Mouse (Mus musculus): Measurements from ENCODE around the gene Palm3. TPM values are rescaled to one million over a fixed set of nuclear protein-coding genes. Genes with fewer than 3 reads are reported as not detected.
A peak's percentile ranks its signal among the peaks of the same experiment; 100 is the strongest.
"Not testable (repeated sequence)": the region's sequence is repeated elsewhere in the genome, so short reads cannot be mapped to it uniquely, and the experiment has no call there.

The Palm3 gene
- polyA plus RNA-seq, 1 experiment from 2014 or later = 6.5 TPM

DNA sequence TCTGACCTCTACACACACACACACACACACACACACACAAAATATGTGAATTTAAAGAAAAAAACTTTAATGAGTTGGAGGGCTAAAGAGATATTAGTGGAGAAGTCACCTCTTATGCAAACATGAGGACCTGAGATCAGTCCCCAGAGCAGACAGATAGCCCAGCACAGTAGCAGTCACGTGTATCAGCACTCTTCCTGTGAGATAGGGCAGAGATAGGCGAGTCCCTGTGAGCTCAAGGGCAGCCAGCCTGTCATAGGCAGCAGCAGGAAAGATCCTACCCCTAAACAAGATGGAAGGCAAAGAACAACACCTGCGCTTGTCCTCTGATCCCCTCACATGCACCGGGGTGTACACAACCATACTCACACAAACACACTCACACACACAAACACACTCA lies 38.8 kb upstream of the Palm3 start:
- Histone ChIP-seq H3K27ac (no peak overlapping the region), H3K4me1 (peaks cover 11% of the 10 kb centered on the region), H3K27me3 (ENCODE audit: low read depth, poor library complexity, severe bottlenecking) (no peaks in the 10 kb centered on the region), H3K4me3 (no peak overlapping the region), H3K36me3 (peaks cover 92% of the 10 kb centered on the region), H3K9me3 (replicated peaks) (no peaks in the 10 kb centered on the region)
- no peak for DNase-seq (ENCODE audit: low spot score)
- WGBS = 90% methylated on average over 4 of the region's 4 CpGs

DNA sequence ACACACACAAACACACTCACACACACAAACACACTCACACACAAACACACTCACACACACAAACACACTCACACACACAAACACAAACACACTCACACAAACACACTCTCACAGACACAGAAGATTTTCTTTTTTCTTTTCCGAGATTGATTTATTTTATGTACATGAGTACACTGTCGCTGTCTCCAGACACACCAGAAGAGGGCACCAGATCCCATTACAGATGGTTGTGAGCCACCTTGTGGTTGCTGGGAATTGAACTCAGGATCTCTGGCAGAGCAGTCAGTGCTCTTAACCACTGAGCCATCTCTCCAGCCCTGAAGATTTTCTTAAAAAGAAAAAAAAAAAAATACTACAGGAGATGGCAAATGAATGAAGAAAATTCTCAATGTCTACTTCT lies 38.0 kb upstream of the Palm3 start:
- not testable (repeated sequence) for H3K9me3 ChIP-seq (replicated peaks); H3K27me3 ChIP-seq (ENCODE audit: low read depth, poor library complexity, severe bottlenecking); DNase-seq (ENCODE audit: low spot score); H3K4me1 ChIP-seq; H3K4me3 ChIP-seq; H3K27ac ChIP-seq
- peaks cover 93% of the 10 kb centered on the region for H3K36me3 ChIP-seq
- 97% methylated on average over 2 of the region's 2 CpGs for WGBS

- H3K27me3 ChIP-seq (ENCODE audit: low read depth, poor library complexity, severe bottlenecking) = no peaks in the 10 kb centered on the region
- H3K4me3 ChIP-seq = no peak overlapping the region
- no peak overlapping the region for H3K27ac ChIP-seq
- H3K36me3 ChIP-seq = peaks cover 95% of the 10 kb centered on the region
- WGBS = 86% methylated on average over 7 of the region's 7 CpGs
- H3K4me1 ChIP-seq = peaks cover 12% of the 10 kb centered on the region
- no peaks in the 10 kb centered on the region for H3K9me3 ChIP-seq (replicated peaks)
- DNase-seq (ENCODE audit: low spot score) = no peak
Measured at GRCm38 (mm10) chr8:83989243-83989642, 32.0 kb upstream of the Palm3 start.

DNA sequence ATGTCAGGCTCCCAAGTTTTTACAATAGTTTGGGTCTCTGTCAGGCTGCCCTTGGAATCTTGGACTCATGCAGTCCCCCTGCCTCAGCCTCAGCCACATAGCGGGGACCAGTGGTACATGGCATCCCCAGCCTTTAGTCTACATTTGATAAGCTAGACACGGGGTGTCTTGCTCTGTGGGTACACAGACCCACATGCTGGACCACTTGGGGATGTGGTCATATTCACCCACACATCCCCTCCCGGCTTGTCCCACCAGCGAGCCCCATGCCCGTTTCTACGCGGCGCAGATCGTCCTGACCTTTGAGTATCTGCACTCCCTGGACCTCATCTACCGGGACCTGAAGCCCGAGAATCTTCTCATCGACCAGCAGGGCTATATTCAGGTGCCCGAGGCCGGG lies 31.1 kb upstream of the Palm3 start:
- Histone ChIP-seq H3K4me3 (no peak overlapping the region), H3K27me3 (ENCODE audit: low read depth, poor library complexity, severe bottlenecking) (no peaks in the 10 kb centered on the region), H3K36me3 (peaks cover 95% of the 10 kb centered on the region), H3K9me3 (replicated peaks) (no peaks in the 10 kb centered on the region), H3K4me1 (peaks cover 13% of the 10 kb centered on the region), H3K27ac (no peak overlapping the region)
- 92% methylated on average over 14 of the region's 14 CpGs for WGBS
- no peak for DNase-seq (ENCODE audit: low spot score)

GRCm38 (mm10) chr8:83992488-83992887 lies 28.8 kb upstream of the Palm3 start:
- H3K27me3 ChIP-seq (ENCODE audit: low read depth, poor library complexity, severe bottlenecking) = no peaks in the 10 kb centered on the region
- DNase-seq (ENCODE audit: low spot score) = no peak
- H3K4me3 ChIP-seq = no peak overlapping the region
- peaks cover 29% of the 10 kb centered on the region for H3K4me1 ChIP-seq
- no peaks in the 10 kb centered on the region for H3K9me3 ChIP-seq (replicated peaks)
- no peak overlapping the region for H3K27ac ChIP-seq
- peaks cover 74% of the 10 kb centered on the region for H3K36me3 ChIP-seq
- whole genome bisulfite sequencing = 83% methylated on average over 2 of the region's 2 CpGs

DNA sequence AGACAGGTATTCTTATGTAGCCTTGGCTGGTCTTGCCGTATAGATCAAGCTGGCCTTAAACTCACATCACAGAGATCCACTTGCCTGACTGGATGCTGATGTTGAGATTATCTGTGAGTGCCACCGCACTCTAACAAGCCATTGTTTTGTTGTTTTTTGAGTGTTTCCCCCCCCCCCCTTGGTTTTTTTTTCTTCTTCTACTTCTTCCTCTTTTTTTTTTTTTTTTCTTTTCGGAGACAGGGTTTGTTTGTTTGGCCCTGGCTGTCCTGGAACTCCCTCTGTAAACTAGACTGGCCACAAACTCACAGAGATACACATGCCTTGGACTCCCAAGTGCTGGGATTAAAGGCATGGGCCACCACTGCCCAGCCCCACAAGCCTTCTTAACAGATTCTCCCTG lies 27.2 kb upstream of the Palm3 start:
- H3K36me3 ChIP-seq = peaks cover 59% of the 10 kb centered on the region
- DNase-seq (ENCODE audit: low spot score) = no peak
- no peaks in the 10 kb centered on the region for H3K9me3 ChIP-seq (replicated peaks)
- H3K4me1 ChIP-seq = peaks cover 37% of the 10 kb centered on the region
- WGBS = 86% methylated on average over 3 of the region's 3 CpGs
- H3K27ac ChIP-seq = no peak overlapping the region
- no peak overlapping the region for H3K4me3 ChIP-seq
- no peaks in the 10 kb centered on the region for H3K27me3 ChIP-seq (ENCODE audit: low read depth, poor library complexity, severe bottlenecking)

GRCm38 (mm10) chr8:83995973-83996372 lies 25.3 kb upstream of the Palm3 start:
- Histone ChIP-seq H3K27me3 (ENCODE audit: low read depth, poor library complexity, severe bottlenecking) (peaks cover 18% of the 10 kb centered on the region), H3K4me3 (peak overlapping the region; percentile 87), H3K36me3 (peaks cover 58% of the 10 kb centered on the region), H3K27ac (peak overlapping the region; percentile 96), H3K4me1 (peaks cover 45% of the 10 kb centered on the region), H3K9me3 (replicated peaks) (no peaks in the 10 kb centered on the region)
- 14% methylated on average over 12 of the region's 12 CpGs for WGBS
- DNase-seq (ENCODE audit: low spot score) = no peak

DNA sequence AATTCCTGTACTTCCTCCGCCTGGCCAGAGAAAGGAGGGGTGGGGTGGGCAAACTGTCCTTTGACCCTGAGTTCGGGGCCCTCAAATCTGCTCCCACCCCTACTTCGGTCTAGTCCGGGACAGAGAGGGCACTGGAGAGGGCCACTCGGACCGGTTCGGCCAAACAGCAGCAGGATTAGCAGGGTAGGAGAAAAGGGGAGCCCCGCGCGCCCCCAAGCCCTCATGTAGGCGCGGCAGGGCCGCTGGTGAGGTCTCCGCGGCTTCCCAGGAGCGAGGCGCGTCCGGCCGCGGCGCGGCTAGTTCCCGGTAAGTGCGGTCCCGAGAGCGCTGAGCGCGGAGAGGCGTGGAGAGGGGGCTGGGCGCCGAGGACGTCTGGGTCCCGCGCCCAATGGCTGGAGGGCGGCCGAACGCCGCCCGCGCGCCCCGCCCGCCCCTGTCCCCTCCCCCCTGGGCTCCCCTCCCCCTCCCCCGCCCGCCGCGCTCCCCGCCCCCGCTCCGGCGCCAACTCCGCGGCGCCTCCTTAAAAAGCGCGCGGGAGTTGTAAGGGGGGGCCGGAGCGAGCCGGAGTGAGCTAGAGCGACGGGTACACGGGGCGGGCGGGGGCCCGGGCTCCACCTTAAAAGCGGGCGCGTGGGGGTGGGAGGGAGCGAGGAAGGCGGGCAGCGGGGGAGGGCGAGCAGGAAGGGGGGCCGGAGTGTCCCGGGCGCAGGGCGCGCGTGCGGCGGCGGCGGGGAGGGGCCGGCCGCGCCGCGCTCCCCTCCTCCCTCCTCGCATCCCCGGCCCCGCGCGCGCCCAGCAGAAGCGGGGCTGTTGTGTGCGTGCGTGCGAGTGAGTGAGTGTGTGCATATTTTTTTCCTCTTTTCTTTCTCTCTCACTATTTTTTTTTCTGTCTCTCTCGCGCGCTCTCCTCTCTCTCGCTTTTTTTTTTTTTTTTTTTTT lies 24.4 kb upstream of the Palm3 start:
- WGBS = under 1% methylated on average over 81 of the region's 103 CpGs

GRCm38 (mm10) chr8:83997511-83998141 lies 23.6 kb upstream of the Palm3 start, which contains the start of gene Samd1:
Gene Samd1 (plus strand): TSS chr8:83997672.
- Histone ChIP-seq H3K4me3 (peak within 1 kb of the TSS; percentile 87), H3K4me1 (peaks cover 48% of the 10 kb centered on the region), H3K27me3 (ENCODE audit: low read depth, poor library complexity, severe bottlenecking) (peaks cover 33% of the 10 kb centered on the region), H3K9me3 (replicated peaks) (no peaks in the 10 kb centered on the region), H3K36me3 (peaks cover 56% of the 10 kb centered on the region), H3K27ac (peak within 1 kb of the TSS; percentile 96)
- peak; percentile 58 for DNase-seq (ENCODE audit: low spot score)
- 12% methylated on average over 105 of the region's 112 CpGs for WGBS

More for the DNA sequence above, 24.4 kb upstream of the Palm3 start:
- DNase-seq (ENCODE audit: low spot score) = peak; percentile 91
- peaks cover 58% of the 10 kb centered on the region for H3K36me3 ChIP-seq
- no peaks in the 10 kb centered on the region for H3K9me3 ChIP-seq (replicated peaks)
- H3K27me3 ChIP-seq (ENCODE audit: low read depth, poor library complexity, severe bottlenecking) = peaks cover 27% of the 10 kb centered on the region
- peak overlapping the region; percentile 87 for H3K4me3 ChIP-seq
- peak overlapping the region; percentile 96 for H3K27ac ChIP-seq
- peaks cover 45% of the 10 kb centered on the region for H3K4me1 ChIP-seq

DNA sequence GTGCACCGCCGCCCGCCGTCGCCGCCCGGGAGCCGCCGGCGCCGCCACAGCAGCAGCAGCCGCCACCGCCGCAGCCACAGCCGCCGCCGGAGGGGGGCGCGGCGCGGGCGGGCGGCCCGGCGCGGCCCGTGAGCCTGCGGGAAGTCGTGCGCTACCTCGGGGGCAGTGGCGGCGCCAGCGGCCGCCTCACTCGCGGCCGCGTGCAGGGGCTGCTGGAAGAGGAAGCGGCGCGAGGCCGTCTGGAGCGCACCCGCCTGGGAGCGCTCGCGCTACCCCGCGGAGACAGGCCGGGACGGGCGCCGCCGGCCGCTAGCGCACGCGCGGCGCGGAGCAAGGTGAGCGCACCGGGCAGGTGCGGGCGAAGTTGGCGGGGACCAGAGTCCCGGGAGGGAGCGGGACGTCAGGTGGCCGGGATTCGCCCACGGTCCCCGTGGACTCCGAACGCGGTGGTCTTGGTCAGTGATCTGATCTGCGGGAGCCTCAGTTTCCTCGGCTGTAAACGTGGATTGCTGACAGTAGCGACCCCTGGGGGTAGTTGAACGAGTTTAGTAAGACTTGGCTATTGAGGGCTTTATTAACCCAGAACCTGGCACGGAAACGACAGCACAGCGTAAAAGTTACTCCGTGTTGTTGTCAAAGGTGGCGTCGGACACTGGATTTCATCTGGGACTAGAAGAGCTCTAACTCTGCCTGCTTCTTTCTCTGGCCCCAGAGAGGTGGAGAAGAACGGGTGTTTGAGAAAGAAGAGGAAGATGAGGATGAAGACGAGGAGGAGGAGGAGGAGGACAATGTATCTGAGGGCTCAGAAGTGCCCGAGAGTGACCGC lies 22.8 kb upstream of the Palm3 start:
- no peaks in the 10 kb centered on the region for H3K9me3 ChIP-seq (replicated peaks)
- peaks cover 57% of the 10 kb centered on the region for H3K36me3 ChIP-seq
- 14% methylated on average over 92 of the region's 92 CpGs for WGBS
- peak overlapping the region; percentile 87 for H3K4me3 ChIP-seq
- DNase-seq (ENCODE audit: low spot score) = peak; percentile 79
- H3K4me1 ChIP-seq = peaks cover 56% of the 10 kb centered on the region
- H3K27ac ChIP-seq = peak overlapping the region; percentile 88
- peaks cover 42% of the 10 kb centered on the region for H3K27me3 ChIP-seq (ENCODE audit: low read depth, poor library complexity, severe bottlenecking)

- Histone ChIP-seq H3K4me3 (peak overlapping the region; percentile 87), H3K4me1 (peaks cover 62% of the 10 kb centered on the region), H3K27ac (no peak overlapping the region), H3K36me3 (peaks cover 51% of the 10 kb centered on the region), H3K9me3 (replicated peaks) (no peaks in the 10 kb centered on the region), H3K27me3 (ENCODE audit: low read depth, poor library complexity, severe bottlenecking) (peaks cover 44% of the 10 kb centered on the region)
- no peak for DNase-seq (ENCODE audit: low spot score)
- WGBS = 65% methylated on average over 16 of the region's 16 CpGs
Measured at GRCm38 (mm10) chr8:83999057-83999705, 22.1 kb upstream of the Palm3 start.

DNA sequence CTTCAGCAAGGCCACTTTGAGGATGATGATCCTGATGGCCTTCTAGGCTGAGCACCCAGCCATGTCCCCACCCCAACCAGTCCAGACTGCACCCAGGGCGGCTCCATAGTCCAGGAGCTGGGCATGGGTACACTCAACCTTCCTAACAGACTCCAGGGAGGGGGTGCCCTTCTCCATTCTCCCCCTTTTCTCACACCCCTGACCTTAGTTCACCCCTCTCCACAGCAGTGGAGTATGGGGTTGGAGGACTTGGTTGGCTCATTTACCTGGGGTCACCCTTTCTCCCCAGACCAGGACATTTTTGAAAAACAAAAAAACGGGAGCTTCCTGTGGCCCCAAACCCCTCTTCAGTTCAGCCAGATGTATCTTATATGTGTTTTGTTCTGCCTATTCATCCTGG lies 21.4 kb upstream of the Palm3 start:
- Histone ChIP-seq H3K4me3 (0 out of 2 replicates have a peak overlapping the region, but pooled peaks have one; percentile 87), H3K9me3 (replicated peaks) (no peaks in the 10 kb centered on the region), H3K36me3 (peaks cover 44% of the 10 kb centered on the region), H3K4me1 (peaks cover 66% of the 10 kb centered on the region), H3K27ac (no peak overlapping the region), H3K27me3 (ENCODE audit: low read depth, poor library complexity, severe bottlenecking) (peaks cover 44% of the 10 kb centered on the region)
- no peak for DNase-seq (ENCODE audit: low spot score)
- 94% methylated on average over 2 of the region's 2 CpGs for WGBS
